Mouse (Mus musculus): ENCODE measurements around the gene Hykk.
"Not testable (repeated sequence)": the region's sequence is repeated elsewhere in the genome, so short reads cannot be mapped to it uniquely, and the experiment has no call there.

Hykk gene

DNA sequence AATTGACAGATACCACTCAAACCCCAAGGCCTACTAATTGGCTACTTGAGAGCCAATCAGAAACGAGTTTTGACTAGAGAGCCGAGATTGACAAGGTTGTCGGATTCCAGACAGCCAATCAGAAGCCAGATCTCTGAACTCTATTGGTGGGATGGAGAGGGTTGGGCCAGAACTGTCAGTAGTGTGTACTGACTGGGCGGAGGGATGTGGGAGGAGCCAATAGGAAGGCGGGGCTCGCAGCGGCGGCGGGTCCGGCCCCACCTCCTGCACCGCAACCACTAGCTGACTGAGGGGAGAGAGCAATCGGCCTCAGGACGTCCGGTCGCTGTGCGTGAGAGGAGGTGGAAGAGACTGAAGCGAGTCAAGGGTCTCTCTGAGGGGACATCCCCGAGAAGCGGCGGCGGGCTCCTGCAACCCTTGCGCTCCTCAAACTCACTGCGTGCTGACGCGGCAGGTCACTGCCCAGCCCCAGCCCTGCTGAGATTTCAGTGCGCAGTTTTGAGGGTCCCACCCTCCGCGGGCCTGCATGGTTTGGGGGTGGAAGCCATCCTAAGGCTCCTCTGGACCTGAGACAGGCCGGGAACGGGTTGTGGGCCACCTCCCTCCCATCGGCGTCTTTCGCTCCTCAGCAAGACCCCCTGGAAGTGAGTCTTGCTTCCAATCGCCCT, at the start of gene Hykk:
Gene Hykk (plus strand): TSS at position 274 of the 668 bp plus-strand sequence.
- peak; percentile 96 for DNase-seq (ENCODE audit: low spot score)

DNA sequence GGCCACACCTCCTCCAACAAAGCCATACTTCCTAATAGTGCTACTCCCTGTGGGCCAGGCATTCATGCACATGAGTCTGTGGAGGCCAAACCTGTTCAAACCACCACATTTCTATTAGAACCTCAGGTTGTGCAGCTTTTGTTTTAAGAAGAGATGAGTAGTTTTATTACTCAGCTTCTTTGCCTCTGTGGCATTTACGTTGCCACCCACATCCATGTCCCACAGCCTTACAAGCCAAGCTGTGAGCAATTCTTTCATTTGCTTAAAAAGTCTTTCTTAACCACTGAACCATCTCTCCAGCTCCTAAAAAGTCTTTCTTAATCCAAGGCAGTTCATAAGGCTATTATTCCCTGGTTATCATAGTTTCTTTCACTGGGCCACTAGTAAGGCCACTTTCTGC, 38.3 kb upstream of the Hykk start:
- no peak for DNase-seq (ENCODE audit: low spot score)

DNA sequence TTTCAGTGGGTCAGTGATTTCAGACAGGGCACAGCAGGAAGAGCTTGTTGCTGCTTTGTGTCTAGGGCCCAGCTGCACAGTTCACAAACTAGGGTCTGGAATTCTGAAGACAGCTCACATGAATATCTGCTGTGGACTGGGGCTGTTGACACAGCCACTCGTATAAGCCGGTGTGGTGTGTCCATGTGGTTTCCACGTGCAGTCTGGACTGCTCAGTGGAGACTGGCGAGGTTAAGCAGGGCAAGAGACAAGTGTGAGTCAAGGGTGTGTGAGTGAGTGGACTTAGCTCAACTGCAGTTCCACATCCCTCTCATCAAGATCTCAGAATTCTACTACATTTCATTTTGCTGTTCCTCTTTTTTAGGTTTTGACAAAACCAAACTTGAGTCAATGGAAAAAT, 25.0 kb upstream of the Hykk start:
- DNase-seq (ENCODE audit: low spot score) = no peak

DNA sequence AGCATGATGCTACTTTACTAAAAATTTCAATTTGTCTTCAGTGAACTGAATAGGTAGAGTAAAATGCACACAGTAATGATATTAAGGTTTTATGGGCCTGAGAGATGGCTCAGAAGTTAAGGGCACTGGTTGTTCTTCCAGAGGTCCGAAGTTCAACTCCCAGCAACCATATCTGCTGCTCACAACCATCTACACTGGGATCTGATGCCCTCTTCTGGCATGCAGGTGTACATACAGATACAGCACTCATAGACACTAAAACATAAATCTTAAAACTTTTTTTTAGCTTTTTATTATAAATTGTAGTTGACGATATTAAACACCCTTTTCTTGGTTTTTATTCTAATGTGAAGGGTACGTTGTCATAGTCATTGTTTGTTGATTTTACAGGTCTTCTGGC, 20.0 kb upstream of the Hykk start:
- no peak for DNase-seq (ENCODE audit: low spot score)

DNA sequence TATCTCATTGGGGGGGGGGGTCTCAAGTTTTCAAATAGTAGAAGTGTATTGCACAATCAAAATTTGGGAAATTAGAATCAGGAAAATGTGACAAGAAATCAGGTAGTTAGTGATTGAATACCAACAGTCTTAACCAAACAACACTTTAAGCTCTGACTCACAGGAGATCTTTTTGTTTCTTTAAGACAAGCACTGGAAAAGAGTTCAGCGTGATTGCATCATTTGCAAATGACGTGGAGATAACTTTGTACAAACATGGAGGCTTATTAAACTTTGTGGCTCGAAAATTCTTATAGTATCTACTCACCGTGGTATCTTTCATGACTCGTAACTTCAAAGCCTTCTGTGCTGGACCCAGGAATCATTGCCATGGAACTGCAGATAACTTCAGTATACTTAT, 7.6 kb upstream of the Hykk start:
- no peak for DNase-seq (ENCODE audit: low spot score)

DNA sequence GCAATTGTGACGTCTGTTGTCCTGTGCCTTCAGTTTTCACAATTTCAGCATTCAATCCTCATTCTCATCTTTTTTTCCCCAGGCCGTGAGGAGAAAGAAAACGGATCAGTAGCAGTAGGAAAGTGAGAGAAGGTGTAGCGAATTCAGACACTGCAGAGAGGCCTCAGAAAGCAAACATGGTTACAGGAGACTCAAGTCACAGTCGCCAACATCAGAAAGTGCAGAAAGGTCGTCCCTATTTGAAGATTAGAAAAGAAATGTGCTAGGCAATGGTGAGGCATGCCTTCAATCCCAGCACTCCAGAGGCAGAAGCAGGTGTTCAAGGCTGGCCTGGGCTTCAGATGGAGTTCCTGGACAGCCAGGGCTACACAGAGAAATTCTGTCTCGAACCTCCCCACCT, 1.5 kb upstream of the Hykk start:
- no peak for DNase-seq (ENCODE audit: low spot score)

DNA sequence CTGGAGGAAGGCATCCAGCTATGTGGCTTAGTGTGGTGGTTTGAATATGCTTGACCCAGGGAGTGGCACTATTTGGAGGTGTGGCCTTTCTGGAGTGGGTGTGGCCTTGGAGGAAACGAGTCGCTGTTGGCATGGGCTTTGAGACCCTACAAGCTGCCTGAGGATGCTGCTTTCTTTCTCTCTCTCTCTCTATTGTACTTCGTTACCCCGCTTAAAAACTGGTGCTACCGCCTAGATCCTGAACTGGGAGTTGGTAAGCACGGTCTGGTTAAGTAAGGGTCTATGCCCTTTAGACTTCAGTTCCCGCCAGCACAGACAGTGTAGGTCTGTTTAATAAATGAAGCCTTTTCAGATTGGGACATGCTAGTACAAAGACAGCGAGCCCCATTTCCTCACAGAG, 682 bp upstream of the Hykk start:
- no peak for DNase-seq (ENCODE audit: low spot score)

DNA sequence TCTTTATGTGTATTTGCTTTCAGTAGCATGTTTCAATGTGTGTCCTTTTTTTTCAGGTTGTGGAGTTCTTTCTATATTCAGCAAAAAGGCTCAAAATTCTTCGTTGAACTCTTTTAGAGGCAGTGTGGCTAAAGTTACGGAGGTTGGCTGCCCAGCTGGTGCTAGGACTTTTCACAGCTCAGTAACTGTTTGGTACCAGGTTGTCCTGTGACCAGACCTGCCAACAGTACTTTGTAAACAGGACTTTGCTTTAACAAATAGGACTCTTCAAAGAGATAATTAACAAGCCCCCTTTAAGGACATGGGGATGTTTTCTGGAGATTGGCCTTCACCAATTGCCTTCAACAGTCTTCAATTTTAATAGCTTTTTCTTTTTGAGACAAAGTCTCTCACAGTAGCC, 1.1 kb downstream of the Hykk start:
- DNase-seq (ENCODE audit: low spot score) = no peak

DNA sequence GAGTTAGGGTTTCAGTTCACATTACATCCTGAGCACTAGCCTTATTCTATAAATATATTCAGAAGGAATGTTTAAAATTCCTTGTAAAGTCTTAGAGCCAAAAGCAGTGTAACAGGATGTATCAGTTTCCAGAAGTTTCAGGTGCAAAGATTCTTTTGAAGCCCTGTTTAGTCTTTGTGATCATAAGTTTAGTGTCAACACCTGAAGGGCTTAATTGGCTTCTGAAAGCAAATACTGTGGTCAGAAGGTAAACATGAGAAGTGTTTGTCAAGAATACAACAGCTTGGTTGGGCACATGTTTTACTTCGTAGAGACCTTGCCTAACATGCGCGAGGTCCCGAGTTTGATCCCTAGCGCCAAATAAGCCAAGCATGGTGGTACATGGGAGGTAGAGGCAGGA, 1.7 kb downstream of the Hykk start:
- DNase-seq (ENCODE audit: low spot score) = no peak

DNA sequence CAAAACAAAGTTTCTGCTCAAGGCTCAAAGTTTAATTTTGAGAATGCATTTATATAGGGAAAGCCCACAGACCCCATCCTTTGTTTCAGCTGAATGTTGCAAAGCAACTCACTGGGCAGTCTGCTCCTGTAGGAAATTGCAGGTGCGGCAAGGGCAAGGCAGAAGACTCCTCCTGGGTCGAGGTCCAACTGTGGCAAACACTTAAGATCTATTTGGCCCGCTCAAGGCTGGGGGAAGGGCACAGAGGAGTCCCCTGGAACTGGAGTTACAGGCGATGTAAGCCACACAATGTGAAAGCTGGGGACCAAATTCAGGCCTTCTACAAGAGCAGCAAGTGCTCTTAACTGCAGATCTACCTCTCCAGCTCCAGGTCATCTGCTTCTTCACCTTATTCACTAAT, 2.9 kb downstream of the Hykk start:
- DNase-seq (ENCODE audit: low spot score) = no peak

DNA sequence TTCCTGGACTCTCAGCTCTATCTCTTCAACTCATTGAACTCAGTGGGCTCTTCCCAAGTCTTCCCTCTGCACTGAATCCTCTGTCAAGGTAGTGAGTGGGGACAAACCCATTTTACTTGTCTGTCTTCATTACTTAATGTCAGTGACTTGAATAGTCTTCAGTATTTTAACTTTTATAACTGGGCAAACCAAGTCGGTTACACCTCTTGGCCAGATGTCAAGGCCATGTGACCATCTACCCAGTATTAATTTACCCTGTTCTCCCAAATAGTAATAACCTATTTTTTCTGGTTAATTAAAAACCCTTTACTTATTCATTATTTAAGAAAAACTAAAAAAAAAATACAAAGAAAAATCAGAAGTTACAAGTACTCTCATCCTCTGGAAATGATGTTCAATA, 13.7 kb downstream of the Hykk start:
- DNase-seq (ENCODE audit: low spot score) = no peak

DNA sequence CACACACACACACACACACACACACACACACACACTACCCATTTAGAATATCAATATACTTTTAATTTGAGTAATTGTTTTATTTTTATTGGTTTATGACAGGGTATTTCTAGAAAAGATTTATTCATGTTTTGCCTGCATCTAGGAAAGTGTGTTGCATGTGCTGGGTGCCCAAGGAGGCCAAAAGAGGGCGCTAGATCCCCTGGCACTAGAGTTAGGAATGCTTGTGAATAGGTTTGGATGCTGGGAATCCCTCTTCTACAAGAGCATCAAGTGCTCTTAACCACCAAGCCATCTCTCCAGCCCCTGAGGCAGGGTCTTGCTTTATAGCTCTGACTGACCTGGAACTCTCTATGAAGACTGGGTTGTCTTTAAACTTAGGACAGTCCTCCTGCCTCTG, 14.7 kb downstream of the Hykk start:
- no peak for DNase-seq (ENCODE audit: low spot score)

DNA sequence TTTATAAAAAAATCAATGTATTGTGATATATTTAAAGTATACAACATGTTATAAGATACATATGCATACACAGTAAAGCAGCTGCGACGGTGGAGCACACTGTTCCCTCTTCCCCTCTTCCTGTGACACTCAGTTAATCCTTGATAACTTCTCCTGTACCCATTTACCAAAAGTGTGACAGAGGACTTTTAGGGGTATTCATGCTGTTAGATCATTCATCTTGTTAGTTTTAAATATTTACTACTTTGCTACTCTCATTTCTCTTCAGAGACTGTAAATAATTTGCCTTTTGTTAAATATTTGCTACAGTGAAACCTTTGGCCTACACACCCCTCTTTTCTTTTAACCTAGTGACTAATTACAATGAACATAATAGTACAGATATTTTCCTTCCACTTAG, 15.3 kb downstream of the Hykk start:
- DNase-seq (ENCODE audit: low spot score) = no peak

DNA sequence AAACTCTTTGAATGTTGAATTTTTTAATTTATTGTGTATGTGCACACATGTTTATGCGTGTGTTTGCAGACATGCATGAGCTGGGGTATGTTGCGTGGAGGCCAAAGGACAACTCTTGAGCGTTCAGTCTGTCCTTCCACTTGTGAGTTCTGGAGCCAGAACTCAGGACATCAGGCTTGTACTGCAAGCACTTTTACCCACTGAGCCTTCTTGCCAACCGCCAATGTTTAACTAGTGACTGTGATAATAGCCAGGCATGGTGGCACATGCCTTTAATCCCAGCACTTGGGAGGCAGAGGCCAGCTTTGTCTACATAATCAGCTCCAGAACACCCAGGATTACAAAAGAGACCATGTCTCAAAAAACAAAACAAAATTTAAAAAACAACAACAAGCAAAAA, 25.0 kb downstream of the Hykk start:
- DNase-seq (ENCODE audit: low spot score) = no peak

DNA sequence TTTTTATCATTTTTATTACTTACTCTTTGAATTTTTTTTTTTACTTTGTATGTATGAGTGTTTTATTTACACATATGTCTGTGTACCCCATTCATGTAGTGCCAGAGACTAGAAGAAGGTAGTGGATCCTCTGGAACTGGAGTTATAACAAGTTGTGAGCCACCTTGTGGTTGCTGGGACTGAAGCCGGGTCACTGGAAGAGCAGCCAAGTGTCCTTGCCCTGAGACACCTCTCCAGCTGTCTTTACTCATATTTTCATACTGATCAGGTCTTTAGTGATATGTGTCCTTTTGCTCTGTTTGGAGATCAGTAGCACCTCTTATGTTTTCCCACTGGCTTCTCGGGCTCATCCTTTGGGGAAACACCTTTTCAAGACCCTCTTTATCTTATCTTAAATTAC, 27.4 kb downstream of the Hykk start:
- DNase-seq (ENCODE audit: low spot score) = no peak

DNA sequence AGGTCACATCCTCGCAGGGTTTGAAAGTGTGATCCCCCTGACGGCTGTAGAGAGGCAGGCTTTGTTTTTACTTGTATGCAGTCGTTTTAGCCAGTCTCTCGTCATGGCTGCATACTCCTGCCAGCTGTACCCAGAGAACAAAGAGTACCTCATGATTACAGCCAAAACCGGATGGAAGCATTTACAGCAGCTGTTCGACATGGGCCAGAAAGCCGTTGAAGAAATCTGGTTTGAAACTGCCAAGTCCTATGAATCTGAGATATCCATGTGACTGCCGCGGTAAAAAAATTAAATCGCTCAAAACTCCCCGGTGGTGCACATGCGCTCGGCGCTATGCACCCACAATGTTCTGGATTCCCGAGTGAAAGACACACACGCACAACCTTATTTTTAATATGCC, 29.2 kb downstream of the Hykk start:
- no peak for DNase-seq (ENCODE audit: low spot score)

DNA sequence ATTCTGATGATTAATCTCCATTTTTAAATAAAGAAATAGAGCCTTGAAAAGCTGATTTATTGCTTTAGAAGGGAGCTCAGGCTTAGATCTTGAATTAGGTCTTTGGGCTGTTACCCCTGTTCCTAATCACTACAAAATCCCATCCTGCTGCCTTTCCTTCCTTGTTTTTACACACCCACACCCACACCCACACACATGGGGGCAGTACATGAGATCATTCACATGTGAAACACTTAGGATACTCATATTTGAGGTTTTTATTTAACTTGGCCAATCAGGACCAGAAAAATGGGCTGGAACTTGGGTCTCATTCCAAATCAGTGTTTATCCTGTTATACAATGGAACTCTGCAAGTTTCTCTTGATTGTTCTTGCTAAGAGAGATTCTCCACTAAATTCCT, 32.4 kb downstream of the Hykk start:
- DNase-seq (ENCODE audit: low spot score) = no peak

DNA sequence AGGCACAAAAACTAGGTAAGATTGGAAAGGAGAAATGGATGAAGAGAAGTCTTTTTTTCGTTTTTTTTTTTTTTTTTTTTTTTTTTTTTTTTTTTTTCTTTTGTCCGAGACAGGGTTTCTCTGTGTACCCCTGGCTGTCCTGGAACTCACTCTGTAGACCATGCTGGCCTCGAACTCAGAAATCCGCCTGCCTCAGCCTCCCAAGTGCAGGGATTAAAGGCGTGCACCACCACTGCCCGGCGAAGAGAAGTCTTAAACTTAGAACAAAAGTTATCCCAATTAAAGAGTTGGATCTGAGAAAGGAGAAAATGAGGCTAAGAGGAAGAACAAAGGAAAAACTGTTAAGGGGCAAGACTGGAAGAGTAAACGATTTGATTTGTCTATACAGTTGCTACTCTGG, 33.1 kb downstream of the Hykk start:
- DNase-seq (ENCODE audit: low spot score) = not testable (repeated sequence)

DNA sequence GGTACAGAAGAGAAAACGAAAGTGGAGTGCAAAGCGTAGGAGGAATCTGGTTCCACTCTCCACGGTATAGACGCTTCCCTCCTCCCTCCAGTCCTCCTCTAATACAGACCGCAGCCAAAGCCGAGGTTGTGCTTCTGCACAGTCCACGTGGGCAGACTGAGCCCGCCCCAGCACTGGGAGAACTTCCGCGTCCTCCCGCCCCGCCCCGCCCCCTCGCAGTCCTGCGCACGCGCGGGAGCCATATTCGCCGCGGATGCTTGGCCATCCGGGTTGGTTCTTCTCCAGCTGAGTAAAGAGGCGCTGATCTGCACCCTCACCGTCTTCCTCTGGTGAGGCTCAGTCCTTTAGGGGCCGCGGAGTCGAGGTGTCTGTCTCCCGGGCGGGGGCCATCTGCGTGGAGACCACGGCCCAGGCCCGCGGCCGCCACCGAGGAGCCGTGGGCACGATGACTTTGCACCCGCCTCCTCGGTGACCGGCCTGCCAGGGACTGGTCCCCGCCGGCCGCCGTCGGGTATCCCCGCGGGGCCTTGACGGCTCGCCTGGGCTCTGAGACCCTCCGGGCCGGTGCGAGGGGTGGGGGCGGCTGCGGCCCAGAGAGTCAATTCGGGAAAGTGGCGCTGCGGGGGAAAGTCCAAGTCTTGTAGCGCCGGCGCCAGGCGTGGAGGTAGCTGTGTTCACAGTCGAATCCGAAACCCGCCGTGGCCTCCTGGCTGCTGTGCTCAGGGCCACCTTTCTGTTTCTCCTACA, 33.7 kb downstream of the Hykk start, which contains the start of the genes Psma4 and AY074887:
Gene Psma4 (plus strand): TSS at position 216 of the 747 bp plus-strand sequence.
Gene AY074887 (minus strand): TSS at position 424 of the 747 bp plus-strand sequence.
- peak; percentile 94 for DNase-seq (ENCODE audit: low spot score)

DNA sequence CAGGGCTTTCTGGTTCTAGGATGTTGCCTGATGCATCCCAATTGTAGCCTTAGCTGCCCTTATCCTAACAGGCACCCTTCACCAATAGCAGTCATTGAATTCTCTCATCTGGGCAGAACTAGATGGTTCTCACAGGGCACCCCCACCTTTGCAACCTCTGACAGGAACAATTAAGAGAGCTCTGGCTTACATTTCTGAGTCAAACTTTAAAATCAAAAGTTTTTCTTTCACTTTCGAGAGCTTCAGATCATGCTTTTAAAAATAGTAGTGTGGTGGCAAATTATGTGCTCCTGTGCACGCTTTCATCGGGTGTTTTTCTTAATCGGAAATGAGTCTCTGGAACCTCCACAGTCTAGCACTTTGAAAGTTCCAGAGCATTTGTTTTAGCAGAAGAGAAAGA, 44.0 kb downstream of the Hykk start:
- DNase-seq (ENCODE audit: low spot score) = no peak

DNA sequence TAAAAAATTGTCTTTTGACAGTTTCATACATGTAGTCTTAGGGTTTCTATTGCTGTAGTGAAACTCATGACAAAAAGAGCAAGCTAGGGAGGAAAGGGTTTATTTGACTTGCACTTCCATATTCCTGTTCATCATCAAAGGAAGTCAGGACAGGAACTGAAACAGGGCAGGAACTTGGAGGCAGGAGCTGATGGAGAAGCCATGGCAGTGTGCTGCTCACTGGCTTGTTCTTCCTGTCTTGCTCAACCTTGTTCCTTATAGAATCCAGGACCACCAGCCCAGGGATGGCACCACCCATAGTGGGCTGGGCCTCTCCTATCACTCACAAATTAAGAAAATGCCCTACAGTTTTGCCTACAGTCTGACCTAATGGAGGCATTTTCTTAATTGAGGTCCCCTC, 46.6 kb downstream of the Hykk start:
- no peak for DNase-seq (ENCODE audit: low spot score)

DNA sequence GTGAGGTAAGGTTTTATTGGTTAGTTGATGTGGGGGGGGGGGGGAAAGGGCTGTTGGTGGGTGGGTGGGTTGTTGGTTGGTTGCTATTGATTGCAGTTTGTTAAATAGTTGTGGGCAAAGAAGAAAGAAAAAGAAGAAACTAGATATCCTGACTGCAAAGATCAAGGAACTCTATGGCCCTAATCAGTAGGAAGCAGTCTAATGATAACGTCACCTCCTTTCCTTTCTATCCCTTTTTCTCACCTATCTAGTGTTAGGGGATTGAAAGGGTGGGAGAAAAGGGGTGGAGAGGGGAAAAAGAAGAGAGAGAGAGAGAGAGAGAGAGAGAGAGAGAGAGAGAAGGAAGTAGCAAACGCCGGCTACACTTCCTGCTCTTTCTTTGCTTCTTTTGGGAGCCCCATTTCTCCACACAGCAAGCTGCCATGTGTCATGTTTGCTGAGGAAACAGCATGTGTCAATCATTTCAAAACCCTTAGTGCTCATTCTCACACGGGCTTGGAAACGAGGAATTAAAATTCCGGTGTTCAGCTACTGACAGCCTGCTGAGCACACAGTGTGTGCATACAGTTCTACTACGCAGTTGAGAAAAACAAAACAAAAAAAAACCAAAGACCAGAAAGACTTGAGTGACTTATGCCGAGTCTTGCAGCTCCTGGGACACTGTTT, 53.0 kb downstream of the Hykk start:
- no peak for DNase-seq (ENCODE audit: low spot score)

DNA sequence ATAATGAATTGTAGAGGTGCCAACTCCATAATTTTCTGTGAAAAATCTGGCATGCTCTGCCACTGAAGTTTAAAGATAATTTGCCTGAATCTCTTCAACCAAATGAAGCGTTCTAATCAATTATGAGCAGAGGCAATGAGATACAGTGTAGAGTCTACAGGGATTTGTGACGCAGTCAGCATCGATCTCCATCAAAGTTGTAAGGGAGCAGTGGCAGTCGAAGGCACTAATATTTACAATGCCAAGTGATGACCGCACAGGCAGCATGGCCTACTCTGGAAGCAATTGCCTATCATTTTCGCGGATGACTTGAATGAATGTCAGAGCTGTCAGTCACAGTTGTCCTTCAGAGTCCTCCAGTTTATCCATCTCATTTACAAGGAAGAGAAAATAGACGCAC, 63.6 kb downstream of the Hykk start, which contains the start of gene Chrna5:
Gene Chrna5 (plus strand): TSS at position 207 of the 400 bp plus-strand sequence.
- no peak for DNase-seq (ENCODE audit: low spot score)

Data from embryo, embryonic 10 days (tissue).